Mouse (Mus musculus) forebrain, embryonic 15.5 days (tissue): ENCODE data around the gene Abr. TPM values are rescaled to one million over a fixed set of nuclear protein-coding genes. Genes with fewer than 3 reads are reported as not detected.

ENCODE experiments used
- ATAC-seq: fragments of 200-750 bp; cut with Nextera tagmentation; replicated peaks from 2 replicates; pipeline ENCODE4 v1.8.0; 2017; ENCODE audit warnings: mild to moderate bottlenecking, moderate TSS enrichment, moderate library complexity
- H3K27ac ChIP-seq: fragments of 300-500 bp; sonication (generic); replicated peaks from 2 replicates; pipeline ENCODE4 v1.5.1; 2015; ENCODE audit warnings: mild to moderate bottlenecking, inconsistent platforms
- H3K27me3 ChIP-seq: fragments of 300-500 bp; sonication (generic); 2 replicates; pipeline ENCODE4 v1.6.1; 2015; ENCODE audit warnings: inconsistent platforms
- H3K36me3 ChIP-seq: fragments of 300-500 bp; sonication (generic); 2 replicates; pipeline ENCODE4 v1.6.1; 2015; ENCODE audit warnings: mild to moderate bottlenecking, inconsistent platforms
- H3K4me1 ChIP-seq: fragments of 300-500 bp; sonication (generic); 2 replicates; pipeline ENCODE4 v1.6.1; 2015; ENCODE audit warnings: inconsistent platforms
- H3K4me2 ChIP-seq: fragments of 300-500 bp; sonication (generic); replicated peaks from 2 replicates; pipeline ENCODE4 v1.6.1; 2015; ENCODE audit warnings: mild to moderate bottlenecking, inconsistent platforms
- H3K4me3 ChIP-seq: fragments of 300-500 bp; sonication (generic); 2 replicates; pipeline ENCODE4 v1.5.1; 2015; ENCODE audit warnings: mild to moderate bottlenecking, inconsistent platforms
- H3K9ac ChIP-seq: fragments of 300-500 bp; sonication (generic); replicated peaks from 2 replicates; pipeline ENCODE4 v1.6.1; 2015; ENCODE audit warnings: mild to moderate bottlenecking, inconsistent platforms
- H3K9me3 ChIP-seq: fragments of 300-500 bp; sonication (generic); 2 replicates; pipeline ENCODE4 v1.6.1; 2016; ENCODE audit warnings: inconsistent platforms
- WGBS: fragments of 180-500 bp; shearing (Covaris S2); methylation state at CpG from one replicate; pipeline ENCODE4 v1.1.7; 2015; ENCODE audit warnings: mixed read lengths; 5-methylcytosine and 5-hydroxymethylcytosine counted together
- polyA plus RNA-seq: library from polyadenylated mRNA; unstranded; fragments of >200 nt; fragmentation: Nextera tagmentation; extraction: Ambion mirVana; gene quantifications from 2 replicates; pipeline ENCODE4 v1.2.1, GENCODE M21; 2015

The Abr gene
- polyA plus RNA-seq, 1 experiment from 2014 or later = 111 TPM

GRCm38 (mm10) chr11:76524947-76525346, 97.2 kb downstream of the Abr start:
- H3K4me1 ChIP-seq = peaks cover 14% of the 10 kb centered on the region
- H3K9me3 ChIP-seq = no peaks in the 10 kb centered on the region
- no peaks in the 10 kb centered on the region for H3K27me3 ChIP-seq
- no peak overlapping the region for H3K4me3 ChIP-seq
- H3K36me3 ChIP-seq = no peaks in the 10 kb centered on the region
- no peak overlapping the region for H3K27ac ChIP-seq
- 15% methylated on average over 8 of the region's 8 CpGs for WGBS
- H3K4me2 ChIP-seq = no peak overlapping the region
- peak; percentile 46 for ATAC-seq
- no peak overlapping the region for H3K9ac ChIP-seq

DNA sequence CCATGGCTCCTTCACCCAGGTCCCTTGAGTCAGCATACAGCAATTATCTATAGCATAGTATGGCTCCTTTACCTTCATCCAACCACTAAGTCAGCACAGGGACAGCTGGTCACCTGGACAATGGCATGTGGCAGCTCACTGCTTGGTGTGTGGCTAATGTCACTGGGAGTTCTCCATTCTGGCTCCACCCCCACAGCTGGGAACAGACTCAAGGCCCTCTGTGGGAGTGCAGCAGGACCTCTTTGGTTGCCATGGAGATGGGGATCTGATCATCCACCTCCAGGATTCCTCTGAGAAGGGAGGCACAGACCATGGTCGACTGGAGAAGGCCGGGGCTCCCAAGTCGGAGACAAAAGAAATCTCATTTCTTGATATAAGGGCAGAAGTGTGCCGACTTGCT, 98.8 kb downstream of the Abr start:
- Histone ChIP-seq H3K27me3 (no peaks in the 10 kb centered on the region), H3K4me2 (no peak overlapping the region), H3K36me3 (no peaks in the 10 kb centered on the region), H3K9ac (no peak overlapping the region), H3K4me1 (peaks cover 5% of the 10 kb centered on the region; the same call in 1 of the 2 replicates), H3K27ac (no peak overlapping the region), H3K9me3 (no peaks in the 10 kb centered on the region), H3K4me3 (no peak overlapping the region)
- WGBS = 13% methylated on average over 4 of the region's 4 CpGs
- no peak for ATAC-seq

GRCm38 (mm10) chr11:76520889-76521288, 101.2 kb downstream of the Abr start:
- Histone ChIP-seq H3K9me3 (no peaks in the 10 kb centered on the region), H3K4me3 (no peak overlapping the region), H3K4me2 (no peak overlapping the region), H3K4me1 (peaks cover 5% of the 10 kb centered on the region; the same call in 1 of the 2 replicates), H3K9ac (no peak overlapping the region), H3K27me3 (no peaks in the 10 kb centered on the region), H3K27ac (no peak overlapping the region), H3K36me3 (no peaks in the 10 kb centered on the region)
- 94% methylated on average over 6 of the region's 6 CpGs for WGBS
- no peak for ATAC-seq

DNA sequence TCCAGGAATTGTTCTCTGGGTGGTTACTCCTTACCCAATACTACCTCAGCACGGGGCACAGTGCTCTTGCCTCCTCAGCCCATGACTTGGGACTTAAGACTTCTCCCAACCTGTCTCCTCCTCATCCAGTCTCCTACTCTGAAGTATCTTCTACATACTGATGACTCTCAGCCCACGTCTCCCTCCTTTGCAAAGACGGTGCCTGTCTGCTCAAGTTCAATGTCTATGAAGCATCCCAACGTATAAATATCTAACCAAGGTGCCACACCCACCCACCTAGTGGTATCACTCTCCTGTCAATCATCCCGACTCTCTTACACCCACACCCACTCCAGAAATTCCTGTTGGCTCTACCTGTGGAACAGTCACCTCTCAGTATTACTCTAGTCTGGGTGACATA, 103.5 kb downstream of the Abr start:
- peaks cover 4% of the 10 kb centered on the region; the same call in 1 of the 2 replicates for H3K4me1 ChIP-seq
- H3K9ac ChIP-seq = no peak overlapping the region
- H3K27ac ChIP-seq = no peak overlapping the region
- H3K9me3 ChIP-seq = no peaks in the 10 kb centered on the region
- H3K27me3 ChIP-seq = no peaks in the 10 kb centered on the region
- no peaks in the 10 kb centered on the region for H3K36me3 ChIP-seq
- no peak overlapping the region for H3K4me3 ChIP-seq
- WGBS = 86% methylated on average over 5 of the region's 5 CpGs
- no peak for ATAC-seq
- no peak overlapping the region for H3K4me2 ChIP-seq

GRCm38 (mm10) chr11:76518125-76518524, 104.0 kb downstream of the Abr start:
- H3K9ac ChIP-seq = no peak overlapping the region
- no peak overlapping the region for H3K27ac ChIP-seq
- 88% methylated on average over 4 of the region's 4 CpGs for WGBS
- no peak for ATAC-seq
- H3K4me1 ChIP-seq = no peaks in the 10 kb centered on the region
- H3K36me3 ChIP-seq = no peaks in the 10 kb centered on the region
- H3K9me3 ChIP-seq = no peaks in the 10 kb centered on the region
- H3K4me3 ChIP-seq = no peak overlapping the region
- H3K27me3 ChIP-seq = no peaks in the 10 kb centered on the region
- H3K4me2 ChIP-seq = no peak overlapping the region

DNA sequence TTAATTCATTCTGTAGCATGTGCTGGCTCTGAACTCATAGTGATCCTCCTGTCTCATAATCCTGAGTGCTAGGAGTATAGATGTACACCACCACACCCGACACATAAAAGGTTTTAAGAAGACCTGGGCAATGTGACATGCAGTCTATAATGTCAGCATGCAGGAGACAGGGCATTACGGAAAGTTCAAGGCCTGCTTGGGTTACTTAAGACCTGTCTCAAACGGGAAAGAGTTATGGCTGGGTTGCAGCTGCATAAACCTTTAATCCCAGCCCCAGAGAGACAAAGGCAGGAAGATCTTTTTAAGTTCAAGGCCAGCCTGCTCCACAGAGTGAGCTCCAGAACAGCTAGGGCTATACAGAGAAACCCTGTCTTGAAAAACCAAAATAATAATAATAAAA, 105.2 kb downstream of the Abr start:
- ATAC-seq = no peak
- no peaks in the 10 kb centered on the region for H3K4me1 ChIP-seq
- H3K4me3 ChIP-seq = no peak overlapping the region
- no peak overlapping the region for H3K4me2 ChIP-seq
- WGBS = 77% methylated on average over 3 of the region's 3 CpGs
- no peak overlapping the region for H3K27ac ChIP-seq
- no peaks in the 10 kb centered on the region for H3K27me3 ChIP-seq
- H3K9me3 ChIP-seq = no peaks in the 10 kb centered on the region
- H3K36me3 ChIP-seq = no peaks in the 10 kb centered on the region
- no peak overlapping the region for H3K9ac ChIP-seq

DNA sequence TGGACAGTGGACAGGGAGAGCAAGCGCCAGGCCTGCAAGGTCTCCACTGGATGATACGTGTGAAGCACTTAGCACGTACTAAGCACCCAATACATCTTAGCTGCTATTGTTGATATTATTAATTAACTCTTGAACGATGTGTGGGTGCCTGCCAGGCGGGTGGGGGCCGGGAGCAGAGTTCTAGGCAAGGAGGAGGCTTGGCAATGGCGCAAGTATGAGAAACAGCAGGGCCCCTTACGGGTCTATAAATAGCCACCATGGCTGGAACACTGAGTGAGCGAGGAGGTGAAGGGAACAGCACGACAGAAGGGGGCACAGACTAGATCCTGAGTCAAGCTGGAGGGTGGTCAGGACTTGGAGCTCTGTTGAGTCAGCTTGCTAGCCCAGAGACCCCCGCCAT, 107.0 kb downstream of the Abr start:
- H3K4me1 ChIP-seq = no peaks in the 10 kb centered on the region
- ATAC-seq = no peak
- no peaks in the 10 kb centered on the region for H3K36me3 ChIP-seq
- WGBS = 71% methylated on average over 11 of the region's 11 CpGs
- no peaks in the 10 kb centered on the region for H3K27me3 ChIP-seq
- no peaks in the 10 kb centered on the region for H3K9me3 ChIP-seq
- no peak overlapping the region for H3K9ac ChIP-seq
- H3K27ac ChIP-seq = no peak overlapping the region
- H3K4me3 ChIP-seq = no peak overlapping the region
- H3K4me2 ChIP-seq = no peak overlapping the region

DNA sequence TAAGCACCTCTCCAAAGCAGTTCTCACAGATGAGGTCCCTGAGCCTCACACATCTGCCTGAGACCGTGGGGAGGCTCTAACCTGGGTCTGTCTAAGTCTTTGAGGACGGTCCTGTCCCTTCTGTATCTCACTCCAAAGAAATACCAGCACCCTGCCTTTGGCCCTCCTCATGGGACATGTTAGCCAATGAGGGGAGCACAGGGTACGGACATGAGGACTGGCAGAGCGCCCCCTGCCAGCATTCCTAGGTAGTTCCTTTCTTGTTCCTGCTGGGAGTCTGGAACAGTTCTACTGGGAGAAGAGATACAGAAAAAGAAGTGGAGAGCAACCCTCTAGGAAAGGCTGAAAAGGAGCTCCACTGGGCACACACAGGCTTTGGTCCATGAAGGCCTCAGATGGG, 111.1 kb downstream of the Abr start:
- WGBS = 60% methylated on average over 4 of the region's 4 CpGs
- H3K4me3 ChIP-seq = no peak overlapping the region
- no peak overlapping the region for H3K9ac ChIP-seq
- H3K36me3 ChIP-seq = no peaks in the 10 kb centered on the region
- no peaks in the 10 kb centered on the region for H3K9me3 ChIP-seq
- no peaks in the 10 kb centered on the region for H3K27me3 ChIP-seq
- no peak overlapping the region for H3K27ac ChIP-seq
- no peak overlapping the region for H3K4me2 ChIP-seq
- no peak for ATAC-seq
- H3K4me1 ChIP-seq = peaks cover 33% of the 10 kb centered on the region

DNA sequence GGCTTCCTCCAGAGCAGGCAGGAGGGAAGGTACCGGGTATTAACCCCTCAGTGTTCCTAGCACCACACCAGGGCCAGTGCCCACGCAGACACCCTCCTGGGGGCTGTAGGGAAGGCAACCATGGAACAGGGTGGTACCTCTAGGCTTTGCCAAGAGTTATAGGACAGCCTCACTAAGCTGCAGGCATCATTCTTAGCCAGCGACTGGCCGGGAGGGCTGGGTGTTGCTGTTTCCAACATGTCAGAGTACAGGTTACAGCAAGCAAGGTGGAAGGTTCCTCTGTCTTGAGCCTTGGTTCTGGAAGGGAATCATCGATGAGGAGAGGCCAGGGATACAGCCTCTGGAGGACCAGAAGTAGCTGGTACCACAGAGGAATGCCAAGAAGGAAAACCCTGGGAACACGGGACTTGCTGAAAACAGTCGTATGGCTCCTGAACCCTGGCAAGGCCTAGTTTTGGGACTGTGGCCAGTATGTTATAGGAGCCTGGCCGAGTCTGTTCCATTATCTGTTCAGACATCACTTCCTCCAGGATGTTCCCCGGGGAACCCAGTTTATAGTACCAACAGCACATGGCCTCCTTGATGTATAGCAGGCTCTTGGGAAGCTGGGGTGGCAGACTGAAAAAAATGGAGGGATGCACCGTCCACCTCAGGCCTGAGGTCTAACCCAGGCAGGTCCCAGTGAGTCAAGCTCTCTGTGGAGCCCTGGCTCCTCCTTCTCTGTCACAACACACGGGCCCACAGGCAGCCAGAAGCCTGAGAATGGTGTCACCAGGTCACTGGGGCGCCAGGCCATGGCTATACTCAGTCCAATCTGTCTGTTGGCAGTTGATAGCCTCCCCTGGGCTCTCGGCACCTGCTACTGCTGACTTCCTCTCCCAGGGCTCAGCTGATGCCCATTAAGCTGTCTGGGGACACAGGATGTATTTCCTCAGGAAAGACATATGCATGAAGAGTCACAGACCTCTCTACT, 112.1 kb downstream of the Abr start:
- H3K4me1 ChIP-seq = peaks cover 33% of the 10 kb centered on the region
- no peak overlapping the region for H3K4me3 ChIP-seq
- 87% methylated on average over 13 of the region's 13 CpGs for WGBS

GRCm38 (mm10) chr11:76508831-76509595, 113.1 kb downstream of the Abr start:
- no peaks in the 10 kb centered on the region for H3K27me3 ChIP-seq
- H3K9me3 ChIP-seq = no peaks in the 10 kb centered on the region
- ATAC-seq = 0 out of 2 replicates have a peak, but pooled peaks have one; percentile 12
- peak overlapping the region; percentile 68 for H3K27ac ChIP-seq
- H3K4me3 ChIP-seq = no peak overlapping the region
- no peak overlapping the region for H3K9ac ChIP-seq
- no peaks in the 10 kb centered on the region for H3K36me3 ChIP-seq
- H3K4me2 ChIP-seq = no peak overlapping the region
- H3K4me1 ChIP-seq = peaks cover 33% of the 10 kb centered on the region
- WGBS = 85% methylated on average over 32 of the region's 32 CpGs

More for the DNA sequence above, 112.1 kb downstream of the Abr start:
- Histone ChIP-seq H3K9me3 (no peaks in the 10 kb centered on the region), H3K4me2 (no peak overlapping the region), H3K36me3 (no peaks in the 10 kb centered on the region), H3K27ac (0 out of 2 replicates have a peak overlapping the region, but pooled peaks have one; percentile 68), H3K27me3 (no peaks in the 10 kb centered on the region), H3K9ac (no peak overlapping the region)
- no peak for ATAC-seq

GRCm38 (mm10) chr11:76508125-76508524, 114.0 kb downstream of the Abr start:
- Histone ChIP-seq H3K4me2 (no peak overlapping the region), H3K4me3 (no peak overlapping the region), H3K9me3 (no peaks in the 10 kb centered on the region), H3K9ac (no peak overlapping the region), H3K4me1 (peaks cover 33% of the 10 kb centered on the region), H3K36me3 (no peaks in the 10 kb centered on the region), H3K27me3 (no peaks in the 10 kb centered on the region), H3K27ac (peak overlapping the region; percentile 68)
- WGBS = 63% methylated on average over 4 of the region's 4 CpGs
- ATAC-seq = no peak
